Mouse (Mus musculus): ENCODE data around the gene Zfp788.
A peak's percentile ranks its signal among the peaks of the same experiment; 100 is the strongest.
"Not testable (repeated sequence)": the region's sequence is repeated elsewhere in the genome, so short reads cannot be mapped to it uniquely, and the experiment has no call there.

Zfp788 gene

GRCm38 (mm10) chr7:41632409-41633220 is at the start of gene Zfp788:
Gene Zfp788 (plus strand): TSS chr7:41633203.
- peak; percentile 63 to 70 for DNase-seq (ENCODE audit: low spot score in 2 of 2)

GRCm38 (mm10) chr7:41587831-41588230 is 45.2 kb upstream of the Zfp788 start:
- not testable (repeated sequence) for DNase-seq (ENCODE audit: low spot score in 2 of 2)

- no peak for DNase-seq (ENCODE audit: low spot score in 2 of 2)
Measured at GRCm38 (mm10) chr7:41598615-41599014, 34.4 kb upstream of the Zfp788 start.

- DNase-seq (ENCODE audit: low spot score in 2 of 2) = peak; percentile 62 to 74
Measured at GRCm38 (mm10) chr7:41599034-41599813, 33.8 kb upstream of the Zfp788 start, which contains the start of gene 2610021A01Rik. Gene 2610021A01Rik (plus strand): TSS chr7:41599230.

GRCm38 (mm10) chr7:41599932-41600548 is 33.0 kb upstream of the Zfp788 start:
- DNase-seq (ENCODE audit: low spot score in 2 of 2) = no peak

GRCm38 (mm10) chr7:41611654-41612053 is 21.3 kb upstream of the Zfp788 start:
- no peak for DNase-seq (ENCODE audit: low spot score in 2 of 2)

GRCm38 (mm10) chr7:41616241-41616640 is 16.8 kb upstream of the Zfp788 start:
- DNase-seq (ENCODE audit: low spot score in 2 of 2) = not testable (repeated sequence)

GRCm38 (mm10) chr7:41633221-41633984 is 400 bp downstream of the Zfp788 start:
- peak; percentile 56 to 65 for DNase-seq (ENCODE audit: low spot score in 2 of 2)

- DNase-seq (ENCODE audit: low spot score in 2 of 2) = not testable (repeated sequence)
Measured at GRCm38 (mm10) chr7:41674326-41674725, 41.3 kb downstream of the Zfp788 start.

Measured in spleen, postnatal 14 days (tissue).